Mouse (Mus musculus): ENCODE measurements around the gene Slc25a13.

Gene Slc25a13

DNA sequence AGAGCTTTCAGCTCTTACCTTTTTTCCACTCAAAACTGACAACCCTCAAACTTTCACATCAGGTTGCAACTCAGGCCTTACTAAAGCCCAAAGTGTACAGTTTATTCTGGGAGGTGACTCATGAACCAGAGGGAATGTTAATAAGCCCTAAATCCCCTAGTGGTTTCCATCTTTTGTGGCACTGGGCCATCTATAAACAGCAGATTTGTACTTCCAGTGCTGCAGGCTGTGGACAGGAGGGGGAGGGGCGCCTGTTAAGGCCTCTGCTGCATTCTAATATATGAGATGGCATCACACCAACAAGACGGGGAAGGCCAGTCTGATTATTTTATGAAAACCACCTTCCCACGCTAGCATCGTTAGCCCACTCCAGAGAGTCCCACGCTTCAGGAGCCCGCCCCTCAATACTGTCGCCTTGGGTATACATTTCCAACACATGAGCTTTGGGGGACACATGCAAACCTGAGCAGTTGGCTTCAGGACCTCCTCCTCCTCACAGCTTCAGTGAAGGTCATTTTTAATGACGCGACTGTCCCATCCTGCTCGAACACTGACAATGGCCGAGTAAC is 48.3 kb downstream of the Slc25a13 start:
- no peak for DNase-seq (ENCODE audit: low read depth, low spot score)

DNA sequence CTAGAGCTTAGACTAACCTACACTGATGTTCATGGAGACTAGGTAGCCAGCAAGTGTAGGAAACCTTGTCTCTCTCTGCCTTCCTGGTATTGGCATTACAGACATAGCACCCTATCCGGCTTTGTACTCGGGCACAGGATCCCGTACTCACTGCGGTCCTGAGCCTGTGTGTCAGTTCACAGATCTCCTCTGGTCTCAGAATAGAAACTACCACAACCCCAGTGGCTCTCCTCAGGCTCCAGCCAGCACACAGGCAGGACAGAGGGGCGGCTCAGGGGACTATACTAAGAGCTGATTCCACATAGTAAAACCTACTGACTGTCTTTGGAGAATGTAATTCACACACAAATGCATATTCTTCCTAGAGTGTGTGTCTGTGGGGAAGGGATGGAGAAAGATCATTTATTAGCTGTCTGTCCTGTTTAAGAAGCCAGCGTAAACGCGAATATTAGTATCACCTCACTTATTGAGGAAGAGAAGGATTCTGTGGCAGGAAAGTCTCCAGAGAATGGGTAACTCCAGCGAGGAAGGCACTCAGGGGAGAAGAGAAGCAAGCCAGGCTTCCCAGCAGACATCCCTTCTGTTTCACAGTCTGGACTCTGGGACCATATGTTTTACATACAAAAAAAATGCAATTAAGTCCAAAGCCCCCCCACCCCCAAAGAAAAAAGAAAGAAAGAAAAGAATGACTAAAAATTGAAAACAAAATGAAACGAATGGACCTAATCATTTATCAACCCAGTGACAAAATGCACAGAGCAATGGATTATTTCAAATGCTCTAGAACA is 49.4 kb downstream of the Slc25a13 start:
- DNase-seq (ENCODE audit: low read depth, low spot score) = no peak

GRCm38 (mm10) chr6:6162993-6163623 is 53.9 kb downstream of the Slc25a13 start:
- no peak for DNase-seq (ENCODE audit: low read depth, low spot score)

DNA sequence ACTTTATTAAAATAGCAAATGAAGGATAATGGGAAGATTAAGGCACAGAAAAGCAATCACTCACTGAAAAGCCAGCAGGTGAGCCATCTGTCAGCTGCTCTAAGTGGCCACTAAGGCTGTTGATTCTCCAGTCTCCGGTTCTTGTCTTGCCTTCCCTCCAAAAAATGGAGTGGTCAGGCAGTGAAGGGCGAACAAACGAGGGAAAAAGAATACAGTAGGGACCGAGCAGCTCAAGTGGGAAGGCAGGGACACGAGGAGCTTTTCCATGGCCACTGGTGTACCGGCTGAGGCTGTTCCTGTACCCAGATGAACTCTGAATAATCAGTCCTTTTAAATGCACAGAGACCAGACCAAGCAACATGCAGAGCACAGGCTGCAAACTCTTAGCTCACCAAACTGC is 54.8 kb downstream of the Slc25a13 start:
- DNase-seq (ENCODE audit: low read depth, low spot score) = no peak

DNA sequence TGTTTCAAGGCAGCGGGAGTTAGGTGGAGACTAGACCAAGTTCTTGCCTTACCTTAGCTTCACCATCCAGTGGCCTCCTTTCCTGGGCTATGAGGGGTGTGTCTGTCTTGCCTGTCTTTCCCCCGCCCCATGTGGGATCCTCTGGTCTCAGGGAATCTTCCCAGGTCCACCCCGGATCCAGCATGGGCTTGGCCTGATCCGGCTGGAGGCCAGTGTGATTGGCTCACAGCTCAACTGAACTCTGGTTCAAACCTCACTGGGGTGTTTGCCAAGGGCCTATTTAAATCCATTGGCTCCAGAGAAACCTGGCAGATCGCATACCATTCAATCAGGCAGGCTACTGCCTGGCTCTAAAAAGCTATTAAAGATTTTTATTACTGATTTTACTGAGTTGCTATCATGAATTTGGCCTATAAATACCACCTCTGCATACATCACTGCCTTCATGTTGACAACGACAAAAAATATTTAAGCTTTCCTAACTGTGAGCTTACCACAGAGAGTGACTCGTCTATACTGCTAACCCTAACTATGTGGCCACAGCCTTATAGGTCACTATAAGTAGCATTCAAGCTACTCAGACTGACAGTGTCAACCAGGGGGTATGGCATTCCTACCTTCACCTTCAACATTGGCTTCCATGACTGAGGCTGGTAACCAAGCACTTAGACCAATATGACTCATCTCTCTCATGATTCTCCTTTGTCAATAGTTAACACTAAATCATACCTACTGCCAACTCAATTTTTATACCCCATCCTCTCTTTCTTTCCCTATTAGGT is 56.1 kb downstream of the Slc25a13 start:
- no peak for DNase-seq (ENCODE audit: low read depth, low spot score)

DNA sequence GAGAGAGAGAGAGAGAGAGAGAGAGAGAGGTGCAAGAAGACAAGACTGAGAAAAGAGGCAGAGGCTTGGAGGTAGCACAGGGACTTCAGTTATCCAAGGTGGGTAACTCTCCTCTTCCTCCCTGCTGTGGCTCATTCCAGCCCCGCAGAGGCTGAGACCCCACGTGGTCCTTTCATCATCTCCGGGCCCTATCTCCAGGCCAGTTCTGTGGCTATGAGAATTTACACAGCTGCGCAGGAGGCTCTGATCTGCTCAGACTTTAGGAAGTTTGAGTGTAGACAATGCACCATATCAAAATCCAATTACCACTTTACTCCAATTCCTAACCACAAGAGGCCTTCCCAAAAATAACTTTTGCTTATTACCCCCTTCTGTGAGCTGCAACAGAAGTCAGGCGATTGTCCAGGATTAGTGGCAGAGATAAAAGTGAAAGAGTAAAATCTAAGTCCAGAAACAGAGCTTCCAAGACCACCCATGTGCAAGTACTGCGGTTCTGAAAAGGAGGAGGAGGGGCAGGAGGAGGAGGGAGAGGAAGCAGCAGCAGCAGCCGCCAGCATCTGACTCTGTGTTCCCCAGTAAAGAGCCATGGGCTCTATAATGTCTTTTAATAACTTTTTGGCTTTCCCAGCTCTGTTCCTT is 57.6 kb downstream of the Slc25a13 start:
- no peak for DNase-seq (ENCODE audit: low read depth, low spot score)

DNA sequence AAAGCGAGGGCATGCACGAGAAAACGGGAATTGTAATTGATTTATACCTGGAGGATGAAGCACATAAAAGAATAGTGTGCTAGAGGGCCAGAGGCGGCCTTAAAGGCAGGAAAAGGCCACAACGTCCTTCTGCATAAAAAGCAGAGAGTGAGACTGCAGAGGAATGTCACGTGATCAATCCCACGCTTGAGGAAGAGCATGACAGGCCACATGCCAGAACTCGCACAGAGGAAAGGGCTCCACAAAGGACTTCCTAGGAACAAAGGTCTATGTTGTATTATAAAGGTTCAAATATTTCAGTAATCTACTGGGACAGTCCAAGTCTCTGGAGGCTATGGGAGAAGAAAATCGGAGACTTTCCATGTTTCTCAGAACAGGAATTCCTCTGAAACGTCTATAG is 63.5 kb downstream of the Slc25a13 start:
- no peak for DNase-seq (ENCODE audit: low read depth, low spot score)

DNA sequence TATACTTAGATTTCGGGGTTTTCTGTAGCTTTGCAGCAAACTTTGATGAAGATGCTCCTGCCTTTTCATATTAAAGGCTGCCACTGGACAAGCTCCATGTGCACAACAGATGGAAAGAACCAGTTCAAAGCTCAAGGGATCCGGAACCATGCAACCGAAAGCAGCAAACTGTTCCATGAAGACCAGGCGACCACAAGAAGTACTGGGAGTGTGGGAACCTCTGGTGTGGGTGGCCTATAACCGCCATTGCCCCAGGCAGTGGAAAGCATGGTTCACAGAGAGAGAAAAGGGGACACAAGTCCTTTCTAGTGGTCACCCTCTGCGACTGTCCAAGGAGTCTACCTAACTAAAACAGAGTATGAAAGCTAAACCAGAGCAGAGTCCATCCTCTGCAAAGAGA is 66.2 kb downstream of the Slc25a13 start:
- DNase-seq (ENCODE audit: low read depth, low spot score) = no peak

DNA sequence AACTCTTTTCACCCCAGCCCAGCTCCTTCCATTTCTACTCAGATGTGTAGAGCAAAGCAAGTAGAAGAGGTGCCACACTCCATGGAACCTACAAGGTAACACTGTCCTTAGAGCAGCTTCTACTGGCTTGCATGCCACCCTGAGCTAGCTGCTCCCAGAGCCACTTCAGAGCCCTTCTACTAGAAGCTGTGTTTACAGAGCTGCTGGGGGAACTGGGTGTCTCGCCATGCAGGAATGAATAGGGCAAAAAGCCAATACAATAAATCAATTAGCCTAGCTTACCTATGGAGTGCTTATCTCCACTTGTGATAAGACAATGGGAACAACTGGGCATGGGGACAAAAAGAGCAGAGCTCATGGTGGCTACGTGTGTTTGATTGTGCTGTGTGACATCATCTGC is 67.2 kb downstream of the Slc25a13 start:
- DNase-seq (ENCODE audit: low read depth, low spot score) = no peak

- DNase-seq (ENCODE audit: low read depth, low spot score) = no peak
These were observed 67.6 kb downstream of the Slc25a13 start for GRCm38 (mm10) chr6:6149329-6149728.

GRCm38 (mm10) chr6:6145412-6145811 is 71.6 kb downstream of the Slc25a13 start:
- no peak for DNase-seq (ENCODE audit: low read depth, low spot score)

DNA sequence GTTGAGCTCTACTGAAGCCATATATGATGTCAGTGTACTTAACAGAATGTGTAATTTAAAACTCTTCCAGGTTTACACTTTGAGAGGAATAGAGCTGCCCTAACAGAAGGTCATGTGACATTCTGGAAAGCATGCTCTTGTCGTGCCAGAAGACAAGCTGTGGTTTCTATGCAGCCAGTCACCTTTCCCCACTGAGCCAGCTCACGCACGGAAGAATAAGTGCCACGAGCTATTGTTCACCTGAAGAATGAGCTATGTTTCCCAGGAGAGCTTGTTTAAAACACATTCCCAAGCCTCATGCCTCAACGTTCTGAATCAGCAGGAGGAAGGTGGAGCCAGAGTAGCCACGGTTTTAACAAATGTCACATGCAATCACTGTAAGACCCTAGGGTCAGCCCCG is 73.4 kb downstream of the Slc25a13 start:
- DNase-seq (ENCODE audit: low read depth, low spot score) = no peak

GRCm38 (mm10) chr6:6140370-6140769 is 76.6 kb downstream of the Slc25a13 start:
- DNase-seq (ENCODE audit: low read depth, low spot score) = no peak

DNA sequence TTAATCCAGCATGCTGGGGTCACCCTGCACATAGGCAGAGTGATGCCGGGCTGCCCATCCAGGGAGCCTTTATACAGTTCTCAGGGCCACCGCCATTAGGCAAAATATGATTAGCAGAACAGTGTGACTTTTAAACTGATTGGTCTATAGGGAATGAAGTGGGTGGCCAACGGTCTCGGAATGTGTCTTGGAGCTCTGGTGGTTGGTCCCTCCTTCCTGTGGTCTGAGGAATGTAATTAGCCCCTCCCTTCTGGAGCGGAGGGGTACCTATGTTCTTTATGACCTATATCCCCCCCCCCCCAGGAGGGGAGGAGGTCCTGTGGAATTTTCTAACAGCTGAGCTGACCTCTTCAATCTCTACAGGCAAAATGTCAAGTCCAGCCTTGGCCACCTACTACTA is 77.9 kb downstream of the Slc25a13 start:
- no peak for DNase-seq (ENCODE audit: low read depth, low spot score)

DNA sequence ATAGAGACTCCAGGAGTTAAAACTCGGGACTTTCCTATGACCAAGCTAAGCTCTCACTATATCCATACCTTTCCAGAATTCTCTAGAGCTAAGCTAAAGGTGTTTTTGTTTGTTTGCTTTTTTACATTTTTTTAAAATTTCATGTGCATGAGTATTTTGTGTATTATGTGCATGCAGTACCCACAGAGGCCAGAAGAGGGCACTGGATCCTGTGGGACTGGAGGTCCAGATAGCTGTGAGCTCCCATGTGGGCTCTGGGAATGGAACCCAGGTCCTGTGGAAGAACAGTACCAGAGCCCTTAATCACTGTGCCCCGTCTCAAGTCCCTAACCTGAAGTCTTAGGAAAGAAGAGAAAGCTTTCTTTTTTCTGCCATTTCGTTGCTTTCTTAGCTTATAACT is 80.2 kb downstream of the Slc25a13 start:
- no peak for DNase-seq (ENCODE audit: low read depth, low spot score)

- DNase-seq (ENCODE audit: low read depth, low spot score) = no peak
These were observed 82.0 kb downstream of the Slc25a13 start for GRCm38 (mm10) chr6:6134935-6135334.

GRCm38 (mm10) chr6:6133556-6134050 is 83.4 kb downstream of the Slc25a13 start:
- no peak for DNase-seq (ENCODE audit: low read depth, low spot score)

DNA sequence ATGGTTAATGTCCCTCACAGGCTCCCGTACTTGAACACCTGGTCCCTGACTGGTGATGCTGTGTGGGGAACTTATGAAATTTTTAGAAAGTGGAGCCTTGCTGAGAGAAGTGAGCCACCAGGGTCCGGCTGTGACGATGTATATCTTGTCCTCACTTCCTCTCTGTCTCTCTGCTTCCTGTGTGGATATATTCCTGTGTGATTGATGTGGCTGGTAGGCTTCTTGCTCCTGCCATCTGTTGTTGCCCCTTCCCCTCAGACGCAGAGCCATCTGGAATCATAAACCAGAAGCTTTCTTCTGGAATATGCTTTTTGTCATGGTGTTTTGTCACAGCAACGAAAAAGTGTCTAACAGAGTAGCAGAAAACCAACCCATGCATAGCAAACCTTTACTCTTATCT is 84.9 kb downstream of the Slc25a13 start:
- no peak for DNase-seq (ENCODE audit: low read depth, low spot score)

DNA sequence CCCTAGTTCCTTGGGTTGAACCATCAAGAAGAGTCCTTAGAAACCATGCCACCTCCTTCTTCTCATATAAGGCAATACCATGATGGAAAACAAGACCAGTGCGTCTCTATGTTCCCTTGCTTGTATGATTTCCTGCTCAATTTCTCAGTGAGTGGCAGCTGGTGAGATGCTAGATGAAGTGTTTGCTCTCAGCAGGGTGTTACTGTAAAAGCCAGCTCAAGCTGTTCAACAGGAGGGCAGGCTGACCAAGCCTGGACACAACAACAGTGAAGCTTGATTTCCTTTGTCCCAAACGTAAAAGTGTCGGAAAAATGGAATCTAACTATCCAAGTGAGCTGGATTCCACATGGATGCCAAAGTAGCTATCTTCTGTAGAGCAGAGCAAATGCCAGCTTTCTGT is 91.4 kb downstream of the Slc25a13 start:
- DNase-seq (ENCODE audit: low read depth, low spot score) = no peak

DNA sequence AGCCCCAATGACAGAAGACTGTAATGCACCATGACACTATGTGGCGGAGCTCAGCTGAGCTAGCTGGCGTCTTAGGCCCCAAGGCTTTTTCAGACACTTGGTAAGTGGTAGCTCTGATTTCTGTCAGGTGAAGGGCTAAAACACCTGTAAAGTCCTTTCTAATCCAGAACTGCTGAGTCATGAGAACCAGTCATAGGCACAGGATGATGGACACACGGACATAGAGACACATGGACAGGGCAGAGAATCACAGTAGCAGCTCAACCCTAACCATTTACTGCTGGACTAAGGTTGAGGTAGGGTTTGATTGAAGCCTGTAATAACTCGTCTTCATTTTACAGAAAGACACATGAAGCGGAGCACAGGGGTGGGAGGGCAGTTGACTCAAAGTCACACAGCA is 95.1 kb downstream of the Slc25a13 start:
- no peak for DNase-seq (ENCODE audit: low read depth, low spot score)

GRCm38 (mm10) chr6:6120841-6121240 is 96.1 kb downstream of the Slc25a13 start:
- DNase-seq (ENCODE audit: low read depth, low spot score) = no peak

DNA sequence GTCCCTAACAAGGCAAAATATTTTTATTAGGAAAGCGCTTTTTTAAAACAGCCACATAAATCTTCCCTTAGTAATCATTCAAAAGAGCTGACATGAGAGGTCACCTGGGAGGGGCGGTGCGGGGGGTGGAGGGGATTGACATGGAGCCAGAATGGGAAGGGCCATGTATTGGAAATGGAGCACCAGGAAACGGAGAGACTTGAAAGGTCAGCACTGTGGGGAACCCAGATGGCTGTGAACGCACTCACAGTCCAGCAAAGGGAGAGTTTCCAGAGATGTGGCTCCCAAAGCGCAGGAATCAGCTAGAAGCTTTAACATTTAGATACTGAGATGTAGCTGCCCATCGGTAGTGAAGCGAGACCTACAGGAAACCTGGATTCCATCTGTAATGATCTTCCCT is 101.2 kb downstream of the Slc25a13 start:
- DNase-seq (ENCODE audit: low read depth, low spot score) = no peak

Measured in telencephalon, adult 2 months (tissue).